Mouse (Mus musculus) adipocyte (in vitro differentiated cells): ENCODE measurements around the gene Armcx6.
A peak's percentile ranks its signal among the peaks of the same experiment; 100 is the strongest.
"Not testable (repeated sequence)": the region's sequence is repeated elsewhere in the genome, so short reads cannot be mapped to it uniquely, and the experiment has no call there.

Experiments used
- DNase-seq: peaks from one replicate; pipeline ENCODE4 v3.0.0-alpha.2; 2016; ENCODE audit warnings: low spot score

The Armcx6 gene

GRCm38 (mm10) chrX:134750764-134751592 is at the start of gene Armcx6:
Gene Armcx6 (minus strand): TSS chrX:134751417.
- peak; percentile 6 for DNase-seq

DNA sequence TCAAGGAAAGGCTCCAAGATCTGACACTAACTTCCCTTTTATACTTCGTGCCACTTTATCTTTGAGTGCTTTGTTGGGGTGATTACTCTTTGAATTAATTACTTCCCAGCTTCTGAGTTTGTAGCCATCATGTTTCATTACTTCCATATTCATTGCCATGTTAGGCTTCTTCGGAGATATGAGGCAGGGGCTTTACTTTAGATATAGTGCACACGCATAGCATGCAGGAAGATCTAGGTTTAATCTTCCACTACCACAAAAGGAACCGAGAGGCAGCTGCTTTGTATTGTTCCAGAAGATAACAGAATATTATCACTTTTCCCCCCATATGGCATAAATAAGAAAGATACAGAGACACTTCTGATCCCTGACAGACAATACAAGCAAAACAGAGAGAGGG is 36.5 kb upstream of the Armcx6 start:
- DNase-seq: no peak

GRCm38 (mm10) chrX:134763428-134764198 is 12.4 kb upstream of the Armcx6 start:
- not testable (repeated sequence) for DNase-seq

- DNase-seq: no peak
Observed at GRCm38 (mm10) chrX:134757293-134757995, 6.2 kb upstream of the Armcx6 start.

- DNase-seq: peak; percentile 75
Observed at GRCm38 (mm10) chrX:134756434-134757292, 5.4 kb upstream of the Armcx6 start, which contains the start of gene Armcx3. Gene Armcx3 (plus strand): TSS chrX:134756595.

DNA sequence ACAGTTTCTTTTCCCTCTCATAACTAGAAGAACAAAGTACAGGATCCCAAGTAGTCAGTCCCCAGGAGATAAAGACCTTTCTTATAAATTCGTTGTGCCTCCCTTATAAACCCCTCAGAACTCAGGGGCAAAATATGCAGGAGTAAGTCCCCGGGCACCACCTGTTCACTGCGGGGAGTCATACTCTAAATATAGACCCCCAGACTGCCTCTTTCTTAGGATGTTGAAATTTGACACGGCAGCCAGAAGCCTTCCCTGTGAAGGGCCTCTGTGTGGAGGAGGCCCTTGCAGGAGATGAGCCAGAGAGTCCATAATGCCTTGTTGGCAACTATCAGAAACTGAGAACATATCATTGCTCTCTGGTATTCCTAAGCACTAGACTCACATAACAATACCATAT is 1.4 kb upstream of the Armcx6 start:
- DNase-seq: no peak

GRCm38 (mm10) chrX:134751910-134752309 is 693 bp upstream of the Armcx6 start:
- DNase-seq: no peak

GRCm38 (mm10) chrX:134746459-134746858 is 4.8 kb downstream of the Armcx6 start:
- DNase-seq: peak; percentile 41

GRCm38 (mm10) chrX:134741862-134742261 is 9.4 kb downstream of the Armcx6 start:
- no peak for DNase-seq

GRCm38 (mm10) chrX:134739160-134739559 is 12.1 kb downstream of the Armcx6 start:
- DNase-seq: no peak

- DNase-seq: no peak
Observed at GRCm38 (mm10) chrX:134737796-134738195, 13.4 kb downstream of the Armcx6 start.

GRCm38 (mm10) chrX:134729778-134730177 is 21.4 kb downstream of the Armcx6 start:
- DNase-seq: peak; percentile 48

DNA sequence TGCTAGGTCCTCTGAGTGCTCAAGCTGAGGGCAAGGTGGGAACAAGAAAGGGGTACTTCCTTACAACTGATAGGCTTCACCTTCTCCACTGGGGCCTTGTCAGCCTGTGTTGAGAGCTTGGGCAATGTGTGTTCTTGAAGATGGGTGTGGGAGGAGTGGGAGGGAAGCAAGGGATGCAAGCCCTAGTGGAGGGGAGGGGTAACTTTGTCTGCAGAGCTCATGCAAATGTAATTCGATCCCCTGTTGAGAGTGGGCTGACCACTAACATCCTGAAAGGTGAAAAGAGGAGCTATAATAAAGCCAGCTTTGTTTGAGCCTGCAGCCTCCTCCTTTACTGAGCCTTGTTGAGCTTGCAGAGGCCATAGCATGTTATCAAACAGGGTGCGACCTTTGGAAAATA is 27.5 kb downstream of the Armcx6 start:
- DNase-seq: not testable (repeated sequence)

DNA sequence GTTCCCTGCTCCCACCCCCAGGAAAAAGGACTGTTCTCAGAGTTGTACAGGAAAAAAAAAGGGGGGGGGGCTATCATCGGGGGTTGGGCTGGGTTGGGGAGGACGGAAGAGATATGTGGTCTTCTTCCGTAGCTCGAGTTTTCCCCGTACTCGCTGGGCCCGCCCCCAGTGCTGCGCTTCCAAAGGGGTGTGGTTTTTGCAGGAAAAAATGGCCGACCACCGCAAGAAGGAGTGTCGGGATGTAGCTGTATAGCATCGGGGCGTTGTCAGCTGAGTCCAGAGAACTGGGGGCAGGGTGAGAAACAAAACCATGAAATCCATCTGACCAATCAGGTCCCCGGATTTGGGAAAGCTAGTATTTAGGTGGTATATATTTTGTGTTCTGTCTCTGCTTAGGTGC is 32.7 kb downstream of the Armcx6 start:
- peak; percentile 50 for DNase-seq

DNA sequence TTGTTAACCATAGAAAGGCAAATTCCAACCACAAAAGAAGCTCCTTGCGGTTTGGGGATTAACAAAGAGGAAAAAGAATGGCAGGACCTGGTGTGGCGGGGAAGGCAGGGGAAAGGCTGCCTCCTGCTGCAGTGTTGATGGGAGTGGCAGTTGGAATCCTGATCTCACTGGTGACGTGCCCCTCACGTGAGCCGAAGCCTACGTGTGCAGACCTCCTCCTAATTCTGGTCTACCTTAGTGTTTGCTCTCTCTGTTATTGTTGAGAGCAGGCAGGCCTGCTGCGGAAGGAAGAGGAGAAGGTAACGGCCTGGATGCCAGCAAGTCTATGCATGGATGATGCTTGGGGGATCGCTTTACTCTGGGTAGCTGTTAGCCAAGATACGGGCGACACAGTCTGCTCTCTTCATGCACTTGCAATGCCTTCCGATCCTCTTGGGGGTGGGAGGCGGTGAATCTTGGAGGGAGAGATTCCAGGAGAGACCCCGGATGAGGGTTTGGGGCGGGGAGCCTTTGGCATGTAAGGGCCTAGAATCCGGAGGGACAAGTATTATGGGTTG is 33.4 kb downstream of the Armcx6 start, which contains the start of gene Armcx1:
Armcx1 (plus strand) TSS at position 212 of the 557 bp plus-strand sequence.
- peak; percentile 73 for DNase-seq

DNA sequence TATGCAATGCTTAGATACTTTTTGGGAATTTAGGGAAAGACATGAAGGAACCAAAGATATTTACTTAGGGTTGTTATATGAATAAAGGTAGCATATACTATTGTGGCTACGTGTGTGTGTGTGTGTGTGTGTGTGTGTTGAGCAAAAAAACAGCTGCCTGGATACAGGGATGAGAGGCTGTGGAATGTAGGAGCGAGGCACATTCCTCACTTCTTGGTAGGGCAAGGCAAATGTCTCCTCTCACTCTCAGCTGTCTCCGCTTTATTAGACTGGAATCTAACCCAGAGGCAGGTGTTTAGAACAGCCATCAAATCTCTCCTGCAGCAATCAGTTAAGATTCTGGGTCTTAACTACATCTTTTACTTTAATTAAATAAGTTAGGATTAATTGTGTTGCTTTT is 34.4 kb downstream of the Armcx6 start:
- no peak for DNase-seq
